Mouse (Mus musculus) gastrocnemius, postnatal 4 days (tissue): Measurements from ENCODE around the gene Ghitm. TPM values are rescaled to one million over a fixed set of nuclear protein-coding genes. Genes with fewer than 3 reads are reported as not detected.
"Not testable (repeated sequence)": the region's sequence is repeated elsewhere in the genome, so short reads cannot be mapped to it uniquely, and the experiment has no call there.

Experiments used
- DNase-seq, 2 experiments: peaks; one replicate each; pipeline ENCODE4 v3.0.0; 2021 to 2022; ENCODE audit warnings: low spot score in 2 of 2, mixed read lengths in 2 of 2
- long read RNA-seq, 2 experiments: library from polyadenylated mRNA; stranded (forward); transcript quantifications; one replicate each; pipeline ENCODE4 v2.0.0; 2021
- total RNA-seq, 2 experiments: library from RNA; stranded (reverse); gene quantifications; 2 replicates each; pipeline ENCODE4 v1.2.3; 2021

Gene Ghitm
- 100 to 1,000 TPM; 175 to 186 TPM for total RNA-seq
- long read RNA-seq, experiment 1, transcript Ghitm-201 (9 exons, 2,573 nt): minor isoform, 35 of 389 reads
- long read RNA-seq, experiment 1, transcript Ghitm-202 (9 exons, 3,188 nt): major isoform, 296 of 389 reads
- long read RNA-seq, experiment 1, partial matches to known transcripts: 33 of 389 reads
- long read RNA-seq, experiment 1, other reads (novel, unspliced or antisense): 24 of 389 reads
- long read RNA-seq, experiment 2, transcript Ghitm-201 (9 exons, 2,573 nt): minor isoform, 28 of 349 reads
- long read RNA-seq, experiment 2, transcript Ghitm-202 (9 exons, 3,188 nt): major isoform, 253 of 349 reads
- long read RNA-seq, experiment 2, partial matches to known transcripts: 39 of 349 reads
- long read RNA-seq, experiment 2, other reads (novel, unspliced or antisense): 29 of 349 reads

DNA sequence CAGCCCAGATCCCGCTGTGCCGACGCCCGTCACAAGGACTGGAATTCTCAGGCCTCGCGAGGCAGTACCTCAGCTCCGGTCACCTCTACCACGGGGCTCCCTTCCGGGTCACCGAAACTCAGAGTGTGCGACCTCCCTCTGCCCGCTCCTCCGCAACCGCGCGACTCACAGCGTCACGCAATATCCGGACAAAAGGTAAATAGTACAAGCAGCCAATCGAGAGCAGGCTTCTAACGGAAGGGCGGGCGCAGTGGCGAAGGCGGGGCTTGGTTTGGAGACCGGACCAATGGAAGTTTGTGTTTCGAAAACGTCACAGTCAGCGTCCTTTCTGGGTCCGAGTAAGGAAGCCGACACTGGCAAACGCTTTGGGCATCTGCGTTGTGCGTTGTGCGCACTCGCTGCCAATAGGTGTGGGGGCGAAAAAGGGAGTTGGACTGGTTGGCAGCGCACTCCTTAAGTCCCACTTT lies at the start of gene Ghitm:
TSS of gene Ghitm (minus strand) at position 146 of the 467 bp plus-strand sequence.
- peak; percentile 86 to 93 for DNase-seq

DNA sequence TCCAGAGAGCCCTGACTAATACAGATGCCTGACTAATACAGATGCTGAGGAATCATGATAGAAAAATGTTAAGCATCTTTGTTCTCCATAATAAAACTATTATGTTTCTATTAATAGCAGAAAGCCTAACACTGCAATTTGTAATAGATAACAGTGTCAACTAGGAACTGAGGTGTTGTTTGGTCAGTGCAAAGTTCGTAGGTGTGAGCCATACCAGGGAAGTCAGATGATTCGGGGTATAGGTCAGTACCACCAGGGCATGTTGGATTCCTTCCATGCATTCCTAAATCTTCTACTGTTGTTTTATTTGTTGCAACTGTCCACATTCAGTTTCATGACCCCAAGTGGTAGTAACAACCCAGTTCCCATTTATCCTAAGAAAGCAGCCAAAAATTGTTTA lies 49.8 kb upstream of the Ghitm start:
- DNase-seq: no peak

DNA sequence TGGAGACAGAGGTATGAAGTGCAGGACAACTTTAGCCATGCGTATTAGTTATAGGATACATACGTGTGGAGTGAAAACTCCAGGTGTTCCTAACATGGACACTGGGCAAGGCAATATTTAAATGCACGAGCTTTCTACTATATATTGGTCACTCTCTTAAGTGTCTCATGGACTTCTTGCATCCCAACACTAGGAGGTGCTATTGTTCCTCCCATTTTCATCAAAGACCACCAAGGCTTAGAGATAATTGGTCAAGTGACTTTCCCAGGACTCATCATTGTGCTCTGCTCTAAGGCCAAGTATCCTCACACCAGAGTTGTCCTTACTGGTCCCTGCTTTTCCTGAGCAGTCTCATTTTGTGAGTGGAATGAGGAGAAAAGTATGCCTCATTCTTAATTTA lies 39.4 kb upstream of the Ghitm start:
- DNase-seq: no peak

DNA sequence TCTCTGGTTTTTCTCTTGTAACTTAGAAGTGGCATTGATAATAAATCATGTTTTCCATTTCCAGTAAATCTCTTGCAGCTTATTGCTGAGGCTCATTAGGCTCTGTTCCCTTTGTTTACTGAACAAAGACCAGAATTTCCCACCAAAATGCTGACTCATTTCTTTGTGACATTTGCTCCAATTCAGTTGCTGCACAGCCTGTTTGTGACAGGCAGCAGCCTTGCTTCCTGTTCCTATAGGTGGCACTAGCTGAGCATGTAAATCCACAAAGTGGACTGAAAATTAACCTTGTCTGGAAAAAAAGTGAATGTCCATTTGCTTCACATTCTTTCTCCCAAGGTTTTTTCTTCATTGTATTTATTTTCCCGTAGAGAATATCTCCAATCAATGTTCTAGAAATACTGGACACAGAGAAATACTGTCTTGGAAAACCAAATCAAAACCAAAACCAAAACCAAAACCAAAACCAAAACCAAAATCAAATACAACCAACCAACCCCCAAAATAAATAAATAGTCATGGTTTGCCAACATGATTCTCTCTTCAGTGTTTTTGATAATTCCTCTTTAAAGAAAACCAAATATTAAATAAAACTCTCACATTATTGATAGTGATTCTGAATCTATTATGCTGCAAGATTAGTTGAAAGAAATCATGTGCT lies 30.3 kb upstream of the Ghitm start:
- DNase-seq: no peak

DNA sequence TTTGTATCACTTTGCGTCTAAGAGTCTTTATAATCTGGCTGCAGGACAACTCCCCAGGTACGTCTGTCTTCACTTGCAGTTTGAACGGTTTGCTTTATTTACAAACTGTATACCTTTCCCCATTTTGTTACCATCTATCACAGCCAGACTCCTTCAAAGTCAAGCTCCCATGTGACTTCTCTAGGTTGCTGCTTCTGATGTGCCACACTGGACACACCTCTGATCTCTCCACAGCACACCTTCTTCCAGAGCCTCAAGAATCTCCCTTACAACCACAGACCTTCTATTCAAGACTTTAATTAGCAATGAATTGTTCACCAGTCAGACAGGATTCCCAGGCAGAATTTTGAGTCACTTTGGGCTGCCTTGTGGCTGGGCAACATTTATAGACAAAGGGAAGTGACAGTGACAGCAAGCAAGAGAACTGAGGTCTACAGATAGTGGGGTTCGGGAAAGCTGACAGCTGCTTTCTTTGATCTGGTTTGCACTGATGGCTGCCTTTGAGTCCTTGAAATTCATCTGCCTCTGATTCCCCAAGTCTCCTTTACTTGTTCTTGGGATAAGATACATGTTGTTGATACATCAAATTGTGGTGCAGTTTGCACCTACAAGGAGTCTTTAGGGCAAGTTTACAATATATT lies 29.4 kb upstream of the Ghitm start:
- no peak for DNase-seq

DNA sequence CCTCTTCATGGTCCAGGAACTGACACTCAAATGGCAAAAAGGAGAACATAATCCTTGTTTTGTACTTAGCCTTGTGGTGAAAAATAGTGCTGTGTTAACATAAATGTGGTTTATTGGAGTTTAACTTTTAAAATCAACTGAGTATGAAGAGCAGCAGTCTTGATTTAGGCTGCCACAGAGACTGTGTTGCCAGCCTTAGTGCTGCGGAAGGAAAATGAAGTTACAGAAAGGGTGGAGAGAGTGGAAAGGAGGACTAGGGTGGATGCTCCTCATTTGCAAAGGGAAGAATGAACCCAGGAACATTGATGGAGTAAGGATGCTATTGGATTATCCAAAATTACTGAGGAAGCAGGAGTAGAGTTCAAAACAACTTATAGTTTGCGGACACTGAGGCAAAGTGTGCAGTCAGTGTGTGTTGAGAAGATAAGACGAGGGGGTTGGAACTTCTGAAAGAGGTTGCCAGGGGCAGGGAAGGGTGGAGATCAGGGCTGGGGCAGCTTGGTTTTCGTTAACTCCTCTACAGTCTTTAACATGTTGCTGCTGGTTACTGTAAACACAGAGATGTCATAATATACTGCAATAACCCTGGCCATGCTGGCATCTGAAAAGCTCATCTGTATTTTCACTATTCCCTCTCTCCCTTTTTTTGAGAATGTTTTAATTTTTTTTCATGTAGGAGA lies 28.3 kb upstream of the Ghitm start:
- no peak for DNase-seq

DNA sequence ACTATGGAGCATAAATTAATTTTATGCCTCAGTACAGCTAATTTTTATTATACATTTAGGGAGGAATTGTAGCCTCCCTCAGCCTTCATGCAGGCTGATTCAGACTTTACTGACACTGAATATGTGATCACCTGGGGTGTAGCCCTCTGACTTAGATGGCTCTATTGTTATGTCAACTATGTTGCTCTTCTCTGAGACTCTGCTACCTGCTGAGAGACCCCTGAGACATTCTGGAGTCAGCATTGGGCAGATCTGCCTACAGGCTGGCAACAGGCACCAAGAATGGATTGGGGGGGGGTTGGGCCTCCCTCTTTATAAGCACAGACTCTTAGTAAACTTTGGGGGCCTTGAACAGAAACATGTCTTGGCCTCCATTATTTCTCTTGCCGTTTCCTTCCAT lies 19.3 kb upstream of the Ghitm start:
- no peak for DNase-seq

DNA sequence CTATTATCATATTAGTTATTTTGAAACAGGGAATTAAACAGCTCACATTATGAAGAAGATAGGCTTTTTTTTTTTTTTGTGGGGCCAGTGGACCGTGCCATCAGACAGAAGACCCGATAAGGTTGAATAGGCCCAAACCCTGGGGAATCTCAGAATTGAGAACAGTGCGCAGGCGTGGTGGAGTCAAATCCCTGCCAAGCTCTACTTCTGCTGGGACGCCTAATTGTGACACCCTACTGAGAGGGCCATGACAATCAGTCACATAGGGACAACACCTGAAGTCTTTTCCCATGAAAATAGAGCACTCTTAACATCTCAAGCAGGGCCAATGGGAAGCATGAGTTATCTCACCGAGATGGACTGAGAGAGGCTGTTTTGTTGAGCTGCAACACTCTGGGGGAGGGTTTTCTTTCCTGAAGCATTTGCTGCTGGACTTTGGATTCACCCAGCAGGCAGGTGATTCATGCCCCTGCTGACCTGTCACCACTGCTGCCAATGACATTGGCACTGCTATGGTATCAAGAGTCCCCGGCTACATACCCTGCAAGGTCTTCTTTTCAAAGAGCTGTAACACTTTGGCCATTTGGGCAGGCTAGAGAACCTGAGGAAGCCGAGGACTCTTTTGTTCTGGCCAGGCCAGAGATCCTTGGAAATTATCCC lies 4.1 kb upstream of the Ghitm start:
- DNase-seq: no peak

DNA sequence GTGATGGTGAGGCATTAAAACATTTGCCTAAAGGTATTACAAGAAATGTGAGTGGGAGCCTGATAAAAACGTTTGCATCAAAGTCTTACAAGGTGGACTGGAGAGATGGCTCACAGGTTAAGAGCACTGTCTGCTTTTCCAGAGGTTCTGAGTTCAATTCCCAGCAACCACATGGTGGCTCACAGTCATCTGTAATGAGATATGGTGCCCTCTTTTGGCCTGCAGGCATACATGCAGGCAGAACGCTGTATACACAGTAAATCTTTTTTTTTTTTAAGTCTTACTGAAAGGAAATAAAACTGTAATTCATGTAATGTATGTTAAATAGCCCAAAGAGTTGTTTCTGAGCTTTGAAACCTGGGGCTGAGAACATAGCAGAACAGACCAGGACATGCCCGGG lies 2.5 kb upstream of the Ghitm start:
- DNase-seq: not testable (repeated sequence)

DNA sequence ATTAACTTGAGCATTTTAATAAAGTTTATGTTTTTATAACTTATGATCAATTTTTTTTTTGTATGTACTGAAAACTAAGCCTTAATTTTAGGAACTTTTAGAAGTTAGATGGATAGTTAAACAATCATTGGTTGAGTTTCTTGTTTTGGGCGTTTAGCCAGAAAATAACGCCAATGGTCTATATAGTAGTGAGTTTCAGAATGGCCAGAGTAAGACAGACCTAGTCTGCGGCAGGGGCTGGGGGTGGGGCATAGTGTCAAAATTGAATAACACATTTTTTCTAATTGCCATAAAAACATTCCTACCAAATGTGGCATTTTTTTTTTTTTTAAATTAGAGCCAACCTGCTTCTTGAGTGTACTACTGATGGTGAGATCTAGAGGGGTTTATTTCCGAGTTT lies 1.0 kb upstream of the Ghitm start:
- DNase-seq: no peak

DNA sequence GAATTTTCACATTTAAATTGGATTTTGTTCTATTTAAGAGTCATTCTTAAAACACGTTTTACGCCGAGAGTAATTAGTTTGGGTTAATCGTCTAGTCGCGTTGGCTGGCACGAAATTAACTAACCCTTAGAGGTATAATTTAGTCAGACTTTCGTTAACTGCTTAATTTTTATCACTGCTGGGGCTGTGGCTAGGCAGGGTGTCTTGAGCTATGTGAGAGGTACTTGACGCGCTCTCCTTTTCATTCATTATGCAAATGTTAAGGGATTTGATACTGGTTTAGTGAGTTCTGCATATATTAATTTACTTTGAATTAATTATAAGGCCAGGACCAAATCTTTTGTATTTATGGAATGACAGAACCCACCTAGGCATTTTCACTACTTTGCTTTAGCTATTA lies 599 bp upstream of the Ghitm start:
- no peak for DNase-seq

DNA sequence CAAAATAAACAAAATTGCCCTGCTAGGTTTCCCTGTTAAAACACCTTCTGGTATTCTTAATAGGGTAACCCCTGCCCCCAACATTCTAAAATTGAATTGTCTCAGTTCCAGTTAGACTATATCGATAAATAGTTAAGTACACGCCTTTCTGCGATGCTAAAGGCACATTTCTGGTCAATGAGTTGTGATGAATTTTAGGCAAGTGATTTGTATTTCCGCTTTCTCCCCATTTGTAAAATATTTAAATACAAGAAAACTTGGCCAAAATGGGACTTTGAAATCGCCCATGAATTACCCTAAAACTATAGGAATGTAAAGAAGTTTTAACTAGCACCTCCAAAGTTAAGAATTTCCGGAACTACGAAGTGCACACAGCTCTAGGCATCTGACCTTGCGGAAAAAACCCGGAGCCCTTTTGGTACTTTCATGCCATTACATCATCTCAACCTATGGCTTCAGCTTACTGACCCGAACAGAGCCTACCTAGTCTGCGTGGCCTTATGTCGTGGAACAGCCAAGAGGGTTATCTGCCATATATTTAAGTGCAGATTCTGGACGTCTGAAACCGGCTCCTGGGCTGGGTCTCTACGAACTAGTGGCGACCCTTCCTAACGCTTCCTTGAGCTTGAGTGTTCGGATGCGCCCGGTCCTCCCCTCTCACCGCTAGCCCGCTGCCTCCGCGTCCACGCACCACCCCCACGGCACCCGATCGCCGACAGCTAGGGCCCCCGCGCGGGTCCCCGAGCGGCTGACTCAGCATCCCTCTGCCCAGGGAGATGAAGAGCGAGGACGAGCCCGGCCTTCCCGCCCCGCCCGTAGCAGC lies 557 bp downstream of the Ghitm start:
- no peak for DNase-seq

DNA sequence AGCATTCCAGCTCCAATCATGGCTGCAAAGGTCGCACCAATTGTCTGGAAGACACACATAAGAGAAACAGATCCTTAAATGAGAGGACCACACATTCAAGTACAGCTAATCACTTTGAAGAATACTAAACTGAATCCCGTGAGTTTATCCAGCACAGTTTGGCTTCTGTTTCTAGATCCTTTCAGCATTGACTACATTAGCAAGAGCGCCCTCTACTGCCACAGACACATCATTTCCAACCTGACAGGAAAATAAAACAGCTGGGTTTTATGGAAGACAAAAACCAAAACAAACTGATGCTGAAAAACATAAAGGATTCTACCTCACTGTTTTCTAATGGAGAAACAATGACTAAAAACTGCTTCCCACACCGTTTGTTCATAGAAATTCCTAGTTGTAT lies 7.4 kb downstream of the Ghitm start:
- DNase-seq: no peak

DNA sequence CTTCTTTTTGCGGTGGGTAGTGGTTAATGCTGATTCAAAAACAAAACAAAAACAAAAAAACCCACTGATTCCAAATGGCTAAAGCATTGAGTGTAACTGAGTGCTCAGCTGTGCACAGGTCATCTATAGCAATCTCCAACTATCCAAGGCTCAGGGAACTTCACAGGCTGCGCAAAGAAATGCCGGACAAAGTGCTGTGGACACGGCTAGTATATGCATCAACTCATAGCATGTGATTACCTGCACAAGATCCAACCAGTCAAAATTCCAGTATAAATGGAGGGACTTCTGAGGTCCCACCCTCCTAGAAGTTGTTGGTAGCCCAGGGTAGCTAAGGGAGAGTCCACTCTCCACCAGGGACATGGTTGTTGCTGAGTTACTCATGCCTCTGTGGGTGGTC lies 15.8 kb downstream of the Ghitm start:
- no peak for DNase-seq

DNA sequence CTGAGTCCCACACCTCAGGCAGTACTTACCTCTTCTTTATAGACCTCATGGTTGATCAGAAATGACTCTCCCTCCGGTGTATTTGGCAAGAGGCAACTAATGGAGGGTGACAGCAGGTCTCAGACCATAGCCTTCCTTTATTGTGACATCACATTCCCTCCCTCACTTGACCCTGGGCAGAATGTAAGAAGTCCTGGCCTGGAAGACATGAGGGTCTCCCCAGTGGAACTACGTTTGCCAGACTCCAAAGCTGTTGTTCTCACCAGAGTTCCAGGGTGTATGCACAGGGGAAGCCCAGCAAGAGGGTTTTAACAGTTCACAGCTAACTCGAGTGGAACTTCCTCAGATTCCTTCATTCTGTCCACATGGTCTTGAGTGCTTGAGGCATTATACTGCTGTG lies 21.1 kb downstream of the Ghitm start, which contains the start of gene 2610528A11Rik:
TSS of gene 2610528A11Rik (minus strand) at position 101 of the 400 bp plus-strand sequence.
- DNase-seq: no peak

DNA sequence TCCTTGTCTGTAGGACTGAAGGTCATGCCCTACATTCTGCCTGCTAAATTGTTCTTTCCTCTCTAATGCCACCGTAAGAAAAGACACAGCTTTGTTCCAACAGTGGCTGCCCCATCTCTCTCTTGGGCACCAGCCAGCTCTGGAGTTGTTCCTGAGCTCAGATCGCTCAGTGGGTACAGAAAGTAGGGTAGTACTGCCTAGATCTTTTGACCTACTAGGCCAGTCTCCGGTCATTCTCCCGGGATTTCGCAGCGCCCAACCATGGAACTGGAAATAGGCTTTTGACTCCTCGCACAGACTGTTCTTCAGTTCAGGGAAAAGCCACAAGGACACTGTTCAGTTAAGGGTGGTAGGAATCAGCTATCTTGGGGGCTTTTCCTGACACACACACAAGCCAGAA lies 22.1 kb downstream of the Ghitm start:
- DNase-seq: no peak

DNA sequence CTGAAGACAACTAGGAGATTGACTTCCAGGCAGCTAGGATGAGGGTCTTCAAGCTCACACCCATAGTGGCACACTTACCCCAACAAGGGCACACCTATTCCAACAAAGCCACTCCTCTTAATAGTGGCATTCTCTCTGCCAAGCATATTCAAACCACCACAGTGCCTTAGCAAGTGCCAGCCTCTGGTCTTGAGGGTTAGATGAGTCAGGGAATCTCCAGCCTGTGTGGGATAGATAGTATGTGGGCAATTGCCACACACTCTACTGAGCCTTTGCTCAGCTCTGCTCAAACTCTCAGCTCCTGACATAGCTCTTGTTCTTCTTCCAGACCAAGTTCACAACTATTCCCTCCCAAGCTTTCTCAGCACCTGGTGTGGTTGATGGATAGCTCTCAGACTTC lies 23.7 kb downstream of the Ghitm start:
- DNase-seq: no peak

DNA sequence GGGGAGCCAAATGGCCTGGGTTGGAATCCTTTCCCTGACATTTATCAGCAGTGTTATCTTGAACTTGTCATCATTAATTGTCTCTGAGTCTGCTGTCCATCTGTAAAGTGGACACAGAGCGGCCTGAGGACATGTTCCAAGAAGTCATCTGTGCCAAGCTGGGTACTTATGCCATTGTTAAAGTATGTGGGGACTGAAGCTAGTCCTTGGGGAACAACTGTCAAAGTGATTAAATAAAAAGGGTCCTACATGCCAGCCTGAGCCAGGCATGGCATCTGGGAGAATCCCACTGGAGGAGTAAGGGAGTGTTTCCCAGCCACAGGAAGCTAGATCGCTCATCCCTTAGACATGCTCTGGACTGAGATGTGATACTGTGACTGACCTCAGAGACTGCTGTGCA lies 24.6 kb downstream of the Ghitm start:
- no peak for DNase-seq

DNA sequence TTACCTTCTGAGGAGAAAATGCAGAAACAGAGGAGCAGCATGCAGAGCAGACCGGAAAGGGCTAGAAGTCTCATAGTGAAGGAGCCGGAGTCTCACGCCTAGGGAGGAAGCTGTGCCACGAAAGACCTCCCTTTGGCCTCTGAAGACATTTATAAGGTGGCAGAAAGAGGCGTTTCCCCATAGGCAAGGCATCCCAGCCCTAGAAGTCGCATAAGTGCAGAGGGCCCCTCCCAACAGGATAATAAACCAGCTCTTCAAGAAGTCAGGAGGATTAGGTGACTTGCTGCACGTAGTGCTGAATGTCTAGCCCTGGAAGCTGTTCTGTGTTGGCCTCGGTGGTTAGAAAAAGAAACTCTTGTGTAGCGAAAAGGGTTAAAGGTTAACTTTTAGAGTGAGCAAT lies 25.1 kb downstream of the Ghitm start:
- DNase-seq: no peak

DNA sequence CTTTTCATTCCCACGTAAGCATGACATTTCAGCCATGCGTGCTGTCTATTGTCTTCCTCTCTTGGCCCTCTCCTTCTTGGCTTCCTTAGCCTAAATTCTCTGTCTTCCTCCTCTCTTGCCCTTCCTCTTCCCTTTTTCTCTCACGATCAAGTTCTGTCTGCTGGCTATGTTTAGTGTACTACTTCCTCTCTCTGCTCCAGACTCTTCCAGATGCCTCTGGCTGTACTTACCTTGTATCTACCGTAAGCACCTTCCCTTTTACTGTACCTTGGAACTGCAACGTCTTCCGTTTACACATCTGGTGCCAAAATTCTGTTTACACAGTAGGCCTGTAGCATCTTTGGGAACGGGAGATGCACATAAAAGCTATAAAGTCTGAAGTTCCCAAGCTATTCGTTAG lies 25.6 kb downstream of the Ghitm start:
- no peak for DNase-seq
